Mouse (Mus musculus) mouse embryonic stem cell (cell line): ENCODE data around the gene Slit2.

Source experiments
- in situ Hi-C, 2 experiments: fragments of 300-500 bp; cut with MboI; formaldehyde crosslinking; loops; 1 replicate in 1 of 2; 3 replicates in 1 of 2; pipeline ENCODE4 v1.14.3; 2019 to 2020; ENCODE audit warnings: low sequenced_read_pairs in 2 of 2, low pct_unique_long_range_greater_than_20kb in 1 of 2, mixed read lengths in 1 of 2; ENCODE audit not compliant: unreplicated experiment in 1 of 2

The Slit2 gene

GRCm38 (mm10) chr5:48034875-48035274 lies 51.9 kb downstream of the Slit2 start:
- in situ Hi-C loops = no loop called here

GRCm38 (mm10) chr5:48038033-48038432 lies 55.1 kb downstream of the Slit2 start:
- in situ Hi-C loops = no loop called here

- in situ Hi-C loops = no loop called here
Measured at GRCm38 (mm10) chr5:48048986-48049751, 66.2 kb downstream of the Slit2 start.

- in situ Hi-C loops = no loop called here
Measured at GRCm38 (mm10) chr5:48050637-48051314, 67.8 kb downstream of the Slit2 start.

GRCm38 (mm10) chr5:48058612-48059011 lies 75.7 kb downstream of the Slit2 start:
- in situ Hi-C loops = no loop called here

- in situ Hi-C loops = no loop called here
Measured at GRCm38 (mm10) chr5:48060715-48061114, 77.8 kb downstream of the Slit2 start.

GRCm38 (mm10) chr5:48078730-48079129 lies 95.8 kb downstream of the Slit2 start:
- in situ Hi-C loops = no loop called here

- in situ Hi-C loops = no loop called here
Measured at GRCm38 (mm10) chr5:48081223-48081881, 98.4 kb downstream of the Slit2 start.

- in situ Hi-C loops = no loop called here
Measured at GRCm38 (mm10) chr5:48113400-48113799, 130.5 kb downstream of the Slit2 start.

GRCm38 (mm10) chr5:48114969-48115537 lies 132.1 kb downstream of the Slit2 start:
- in situ Hi-C loops = no loop called here

- in situ Hi-C loops = no loop called here
Measured at GRCm38 (mm10) chr5:48122651-48123050, 139.7 kb downstream of the Slit2 start.

GRCm38 (mm10) chr5:48125770-48126423 lies 143.0 kb downstream of the Slit2 start:
- in situ Hi-C loops = loop anchor here in 1 of 2 experiments (25.0 kb wide), 1 partner anchor 211 kb away; the partner anchor contains the start of gene 5730480H06Rik

GRCm38 (mm10) chr5:48129981-48130380 lies 147.0 kb downstream of the Slit2 start:
- in situ Hi-C loops = loop anchor here in 1 of 2 experiments (25.0 kb wide), 1 partner anchor 207 kb away; the partner anchor contains the start of gene 5730480H06Rik

- in situ Hi-C loops = loop anchor here in 1 of 2 experiments (25.0 kb wide), 1 partner anchor 201 kb away; the partner anchor contains the start of gene 5730480H06Rik
Measured at GRCm38 (mm10) chr5:48136571-48136970, 153.6 kb downstream of the Slit2 start.

GRCm38 (mm10) chr5:48138849-48139487 lies 156.0 kb downstream of the Slit2 start:
- in situ Hi-C loops = loop anchor here in 1 of 2 experiments (25.0 kb wide), 1 partner anchor 198 kb away; the partner anchor contains the start of gene 5730480H06Rik

GRCm38 (mm10) chr5:48139488-48139862 lies 156.5 kb downstream of the Slit2 start:
- in situ Hi-C loops = loop anchor here in 1 of 2 experiments (25.0 kb wide), 1 partner anchor 198 kb away; the partner anchor contains the start of gene 5730480H06Rik

- in situ Hi-C loops = loop anchor here in 1 of 2 experiments (25.0 kb wide), 1 partner anchor 191 kb away; the partner anchor contains the start of gene 5730480H06Rik
Measured at GRCm38 (mm10) chr5:48146082-48146481, 163.1 kb downstream of the Slit2 start.

- in situ Hi-C loops = no loop called here
Measured at GRCm38 (mm10) chr5:48160829-48161228, 177.9 kb downstream of the Slit2 start.
